Mouse (Mus musculus) hindbrain, embryonic 11.5 days (tissue): ENCODE results near the gene H2-T3. TPM values are rescaled to one million over a fixed set of nuclear protein-coding genes. Genes with fewer than 3 reads are reported as not detected.
A peak's percentile ranks its signal among the peaks of the same experiment; 100 is the strongest.
"Not testable (repeated sequence)": the region's sequence is repeated elsewhere in the genome, so short reads cannot be mapped to it uniquely, and the experiment has no call there.

ENCODE experiments used
- ATAC-seq: fragments of 200-750 bp; cut with Nextera tagmentation; 2 replicates; pipeline ENCODE4 v1.8.0; 2017; ENCODE audit warnings: mild to moderate bottlenecking, moderate TSS enrichment, moderate library complexity; ENCODE audit not compliant: low FRiP score
- DNase-seq: peaks from one replicate; pipeline ENCODE4 v3.0.0-alpha.2; 2015; ENCODE audit warnings: low spot score
- H3K27ac ChIP-seq: fragments of 300-500 bp; sonication (generic); 2 replicates; pipeline ENCODE4 v1.5.1; 2014; ENCODE audit warnings: mild to moderate bottlenecking, low read depth, low read length
- H3K27me3 ChIP-seq: fragments of 300-500 bp; sonication (generic); 2 replicates; pipeline ENCODE4 v1.6.1; 2014; ENCODE audit warnings: mild to moderate bottlenecking, low read length, moderate library complexity, mixed read lengths; ENCODE audit not compliant: control insufficient read depth, insufficient read depth
- H3K36me3 ChIP-seq: fragments of 300-500 bp; sonication (generic); 2 replicates; pipeline ENCODE4 v1.6.1; 2014; ENCODE audit warnings: mild to moderate bottlenecking, low read length, moderate library complexity, mixed read lengths; ENCODE audit not compliant: control insufficient read depth, insufficient read depth
- H3K4me1 ChIP-seq: fragments of 300-500 bp; sonication (generic); replicated peaks from 2 replicates; pipeline ENCODE4 v1.6.1; 2014; ENCODE audit warnings: low read length, mixed read lengths; ENCODE audit not compliant: control insufficient read depth, insufficient read depth
- H3K4me2 ChIP-seq: fragments of 300-500 bp; sonication (generic); replicated peaks from 2 replicates; pipeline ENCODE4 v1.6.1; 2014; ENCODE audit warnings: mild to moderate bottlenecking, low read depth, low read length
- H3K4me3 ChIP-seq: fragments of 300-500 bp; sonication (generic); 2 replicates; pipeline ENCODE4 v1.5.1; 2014; ENCODE audit warnings: low read depth, low read length
- H3K9ac ChIP-seq: fragments of 300-500 bp; sonication (generic); 2 replicates; pipeline ENCODE4 v1.6.1; 2014; ENCODE audit warnings: low read depth, low read length
- H3K9me3 ChIP-seq: fragments of 300-500 bp; sonication (generic); 2 replicates; pipeline ENCODE4 v1.6.1; 2016; ENCODE audit warnings: low read length; ENCODE audit not compliant: control insufficient read depth
- WGBS: fragments of 180-500 bp; shearing (Covaris S2); extraction: QIAGEN DNeasy Blood & Tissue Kit; methylation state at CpG from one replicate; pipeline ENCODE4 v1.1.7; 2014; 5-methylcytosine and 5-hydroxymethylcytosine counted together
- polyA plus RNA-seq: library from polyadenylated mRNA; unstranded; fragments of >200 nt; fragmentation: Nextera tagmentation; extraction: Ambion mirVana; gene quantifications from 2 replicates; pipeline ENCODE4 v1.2.1, GENCODE M21; 2014

H2-T3 gene
- polyA plus RNA-seq, 1 experiment from 2014 or later: not detected

DNA sequence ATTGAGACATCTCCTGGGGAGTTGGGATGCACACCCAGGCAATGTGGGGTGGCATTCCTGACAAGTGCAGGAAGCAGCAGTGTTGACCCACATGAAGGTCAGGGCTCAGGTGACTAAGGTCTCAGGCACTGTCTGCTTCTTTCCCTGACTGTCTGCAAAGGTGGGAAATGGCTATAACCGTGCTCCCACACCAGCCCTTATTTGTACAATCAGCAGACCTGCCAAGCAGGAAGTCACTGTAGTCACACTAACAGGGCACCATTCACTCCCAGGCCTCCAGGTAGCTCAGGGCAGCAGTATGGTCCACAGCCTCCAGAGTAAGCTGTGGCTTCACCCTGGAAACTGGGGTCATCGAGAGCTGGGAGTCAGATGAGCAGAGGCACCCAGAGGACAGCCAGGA, 2.3 kb upstream of the H2-T3 start:
- 82% methylated on average over 2 of the region's 2 CpGs for WGBS
- Histone ChIP-seq H3K9ac (no peak overlapping the region), H3K4me1 (no peaks in the 10 kb centered on the region), H3K36me3 (no peaks in the 10 kb centered on the region), H3K4me2 (no peak overlapping the region), H3K27me3 (peaks cover 8% of the 10 kb centered on the region), H3K4me3 (no peak overlapping the region), H3K9me3 (no peaks in the 10 kb centered on the region), H3K27ac (no peak overlapping the region)
- no peak for ATAC-seq
- no peak for DNase-seq

GRCm38 (mm10) chr17:36189491-36190168, 457 bp downstream of the H2-T3 start:
- Histone ChIP-seq H3K4me3 (no peak overlapping the region), H3K9ac (no peak overlapping the region), H3K27me3 (peaks cover 8% of the 10 kb centered on the region), H3K4me1 (no peaks in the 10 kb centered on the region), H3K4me2 (no peak overlapping the region), H3K9me3 (no peaks in the 10 kb centered on the region), H3K27ac (no peak overlapping the region), H3K36me3 (no peaks in the 10 kb centered on the region)
- no peak for ATAC-seq
- 39% methylated on average over 18 of the region's 18 CpGs for WGBS
- DNase-seq: no peak

DNA sequence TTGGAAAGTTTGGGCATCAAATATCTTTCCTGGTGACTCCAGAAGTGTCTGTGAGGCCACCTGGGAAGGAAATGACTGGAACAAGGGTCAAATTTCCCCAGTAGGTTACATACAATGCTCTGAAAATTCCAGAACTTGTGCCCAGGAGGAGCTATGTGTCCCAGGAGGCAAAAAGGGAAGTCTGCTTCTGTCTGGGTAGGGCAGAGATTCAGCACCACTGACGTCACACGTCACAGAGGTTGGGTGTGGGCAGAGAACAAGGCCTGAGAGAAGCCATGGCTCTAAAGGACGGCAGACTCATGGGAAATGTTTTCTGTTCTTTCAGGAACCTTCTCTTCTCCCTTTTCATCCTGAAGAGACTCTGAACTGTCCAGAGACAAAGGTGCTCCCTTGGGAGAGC, 2.5 kb downstream of the H2-T3 start:
- H3K4me1 ChIP-seq: no peaks in the 10 kb centered on the region
- no peak for ATAC-seq
- H3K4me3 ChIP-seq: no peak overlapping the region
- no peaks in the 10 kb centered on the region for H3K36me3 ChIP-seq
- H3K27ac ChIP-seq: no peak overlapping the region
- no peak overlapping the region for H3K9ac ChIP-seq
- WGBS: 66% methylated on average over 3 of the region's 3 CpGs
- peaks cover 8% of the 10 kb centered on the region for H3K27me3 ChIP-seq
- no peaks in the 10 kb centered on the region for H3K9me3 ChIP-seq
- DNase-seq: no peak
- H3K4me2 ChIP-seq: no peak overlapping the region

GRCm38 (mm10) chr17:36182212-36182611, 7.9 kb downstream of the H2-T3 start:
- Histone ChIP-seq H3K4me2 (no peak overlapping the region), H3K36me3 (no peaks in the 10 kb centered on the region), H3K4me1 (no peaks in the 10 kb centered on the region), H3K9ac (no peak overlapping the region), H3K27ac (no peak overlapping the region), H3K4me3 (no peak overlapping the region), H3K9me3 (no peaks in the 10 kb centered on the region), H3K27me3 (peaks cover 13% of the 10 kb centered on the region; the same call in 1 of the 2 replicates)
- ATAC-seq: no peak
- 77% methylated on average over 12 of the region's 12 CpGs for WGBS
- no peak for DNase-seq

GRCm38 (mm10) chr17:36179446-36179845, 10.6 kb downstream of the H2-T3 start:
- peaks cover 13% of the 10 kb centered on the region; the same call in 1 of the 2 replicates for H3K27me3 ChIP-seq

GRCm38 (mm10) chr17:36178938-36179337, 11.1 kb downstream of the H2-T3 start:
- peak; percentile 55 for DNase-seq
- H3K27ac ChIP-seq: not testable (repeated sequence)

More at GRCm38 (mm10) chr17:36179446-36179845, 10.6 kb downstream of the H2-T3 start:
- H3K36me3 ChIP-seq, H3K9ac ChIP-seq, ATAC-seq, H3K9me3 ChIP-seq, H3K27ac ChIP-seq, H3K4me1 ChIP-seq, H3K4me3 ChIP-seq: not testable (repeated sequence)
- H3K4me2 ChIP-seq: peak overlapping the region; percentile 45; the same call in 1 of the 2 replicates
- peak; percentile 13 for DNase-seq
- 13% methylated on average over 10 of the region's 10 CpGs for WGBS

DNA sequence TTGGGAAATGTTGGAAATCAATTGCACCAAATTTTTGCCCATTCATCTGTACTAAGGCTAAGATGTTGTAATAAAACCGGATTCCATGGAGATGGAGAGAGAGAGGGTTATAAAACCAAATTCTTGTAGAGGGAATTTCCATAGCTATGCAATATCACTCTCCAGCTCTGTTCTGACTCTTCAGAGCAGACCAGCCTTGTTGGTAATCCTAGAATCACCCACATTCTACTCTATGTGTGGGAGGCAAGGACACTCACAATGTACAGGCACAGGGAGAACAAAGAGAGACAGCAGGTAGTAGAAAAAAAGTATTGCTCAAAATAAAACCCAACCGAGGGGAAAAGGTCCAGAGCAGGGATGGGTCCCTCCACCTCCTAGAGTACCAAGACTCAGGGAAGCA, 14.0 kb downstream of the H2-T3 start:
- H3K4me1 ChIP-seq, ATAC-seq, H3K27me3 ChIP-seq, H3K36me3 ChIP-seq, H3K27ac ChIP-seq, H3K9me3 ChIP-seq, H3K4me2 ChIP-seq, H3K4me3 ChIP-seq, DNase-seq, H3K9ac ChIP-seq: not testable (repeated sequence)
- no CpG with 5 or more reads among the region's 2 CpGs for WGBS

More at GRCm38 (mm10) chr17:36178938-36179337, 11.1 kb downstream of the H2-T3 start:
- Histone ChIP-seq H3K27me3 (peaks cover 13% of the 10 kb centered on the region; the same call in 1 of the 2 replicates), H3K9ac (0 out of 2 replicates have a peak overlapping the region, but pooled peaks have one; percentile 19), H3K4me2 (peak overlapping the region; percentile 45), H3K4me3 (peak overlapping the region; percentile 28)
- ATAC-seq: 0 out of 2 replicates have a peak, but pooled peaks have one; percentile 43
- not testable (repeated sequence) for H3K9me3 ChIP-seq, H3K36me3 ChIP-seq, H3K4me1 ChIP-seq
- 0% methylated on average over 38 of the region's 40 CpGs for WGBS

DNA sequence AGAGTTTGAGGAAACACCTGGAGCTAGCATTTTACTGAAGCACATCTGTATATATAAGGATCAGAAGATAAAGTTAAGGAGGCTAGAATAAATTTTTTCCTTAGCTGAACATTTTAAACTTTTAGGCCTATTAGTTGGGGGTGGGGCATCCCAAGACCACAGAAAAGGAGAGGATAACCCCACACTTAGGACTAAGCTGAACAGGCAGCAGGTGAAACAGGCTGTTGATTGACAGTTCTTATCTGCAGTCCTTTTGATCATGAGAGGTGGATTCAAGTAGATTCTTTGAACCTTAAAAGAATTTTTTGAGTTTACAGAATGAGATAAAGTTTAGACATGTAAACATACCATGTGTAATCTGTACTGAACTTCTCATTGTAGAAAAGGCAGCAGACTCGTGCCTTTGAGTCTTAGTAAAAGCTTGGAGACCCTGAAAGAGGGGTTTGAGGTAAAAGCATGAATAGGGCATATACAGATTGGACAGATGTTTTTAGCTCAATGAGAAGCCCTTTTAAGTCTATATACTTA, 19.7 kb downstream of the H2-T3 start:
- no peaks in the 10 kb centered on the region for H3K9me3 ChIP-seq
- H3K4me1 ChIP-seq: no peaks in the 10 kb centered on the region
- ATAC-seq (no peak), DNase-seq (no peak)
- H3K27ac ChIP-seq: no peak overlapping the region
- no peaks in the 10 kb centered on the region for H3K36me3 ChIP-seq
- no peak overlapping the region for H3K4me3 ChIP-seq
- H3K27me3 ChIP-seq: peaks cover 39% of the 10 kb centered on the region
- no peak overlapping the region for H3K9ac ChIP-seq
- WGBS: 67% methylated on average over 1 of the region's 1 CpGs
- H3K4me2 ChIP-seq: no peak overlapping the region

DNA sequence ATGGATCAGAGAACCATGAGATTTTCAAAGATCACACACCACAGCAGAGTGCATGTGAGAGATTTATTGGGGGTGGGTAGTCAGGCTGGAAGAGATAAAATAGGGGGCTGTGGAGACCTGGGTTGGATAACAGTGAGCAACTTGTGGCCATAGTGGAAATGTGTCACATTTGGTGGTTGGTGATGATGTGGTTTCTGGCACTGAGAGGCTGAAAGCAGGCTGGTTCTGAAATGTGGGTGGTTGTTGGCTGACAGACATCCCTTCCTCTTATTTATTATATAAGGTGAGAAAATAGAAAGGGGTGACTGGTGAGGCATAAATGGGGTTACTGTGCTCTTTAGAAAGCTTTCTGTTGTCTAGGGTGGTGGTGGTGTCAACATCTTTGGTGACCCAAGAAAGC, 20.3 kb downstream of the H2-T3 start:
- no peak for DNase-seq
- Histone ChIP-seq H3K9me3 (no peaks in the 10 kb centered on the region), H3K27ac (no peak overlapping the region), H3K4me1 (no peaks in the 10 kb centered on the region), H3K9ac (no peak overlapping the region), H3K4me2 (no peak overlapping the region), H3K36me3 (no peaks in the 10 kb centered on the region), H3K4me3 (no peak overlapping the region), H3K27me3 (peaks cover 45% of the 10 kb centered on the region)
- no peak for ATAC-seq
